Mouse (Mus musculus) liver, embryonic 12.5 days (tissue): ENCODE data around the gene Cpm. TPM values are rescaled to one million over a fixed set of nuclear protein-coding genes. Genes with fewer than 3 reads are reported as not detected.

Experiments used
- ATAC-seq: fragments of 200-750 bp; cut with Nextera tagmentation; 2 replicates; pipeline ENCODE4 v1.8.0; 2017; ENCODE audit warnings: moderate number of reproducible peaks, mild to moderate bottlenecking, moderate library complexity
- H3K27ac ChIP-seq: fragments of 300-500 bp; sonication (generic); 2 replicates; pipeline ENCODE4 v1.5.1; 2016; ENCODE audit warnings: mild to moderate bottlenecking
- H3K27me3 ChIP-seq: fragments of 300-500 bp; sonication (generic); replicated peaks from 2 replicates; pipeline ENCODE4 v1.6.1; 2016; ENCODE audit warnings: mild to moderate bottlenecking, moderate library complexity
- H3K36me3 ChIP-seq: fragments of 300-500 bp; sonication (generic); 2 replicates; pipeline ENCODE4 v1.6.1; 2016; ENCODE audit warnings: mild to moderate bottlenecking, moderate library complexity
- H3K4me1 ChIP-seq: fragments of 300-500 bp; sonication (generic); 2 replicates; pipeline ENCODE4 v1.6.1; 2016
- H3K4me2 ChIP-seq: fragments of 300-500 bp; sonication (generic); 2 replicates; pipeline ENCODE4 v1.6.1; 2016; ENCODE audit warnings: mild to moderate bottlenecking, moderate library complexity
- H3K4me3 ChIP-seq: fragments of 300-500 bp; sonication (generic); 2 replicates; pipeline ENCODE4 v1.5.1; 2016; ENCODE audit warnings: mild to moderate bottlenecking, moderate library complexity
- H3K9ac ChIP-seq: fragments of 300-500 bp; sonication (generic); 2 replicates; pipeline ENCODE4 v1.6.1; 2016; ENCODE audit warnings: mild to moderate bottlenecking, moderate library complexity
- H3K9me3 ChIP-seq: fragments of 300-500 bp; sonication (generic); replicated peaks from 2 replicates; pipeline ENCODE4 v1.6.1; 2016; ENCODE audit warnings: mild to moderate bottlenecking, moderate library complexity
- WGBS: fragments of 180-500 bp; shearing (Covaris S2); methylation state at CpG from one replicate; pipeline ENCODE4 v1.1.7; 2016; ENCODE audit not compliant: insufficient replicate concordance; 5-methylcytosine and 5-hydroxymethylcytosine counted together
- polyA plus RNA-seq: library from polyadenylated mRNA; unstranded; fragments of >200 nt; fragmentation: Nextera tagmentation; extraction: Ambion mirVana; gene quantifications from 2 replicates; pipeline ENCODE4 v1.2.1, GENCODE M21; 2016

Cpm gene
- polyA plus RNA-seq, 1 experiment from 2014 or later: 30.7 TPM

DNA sequence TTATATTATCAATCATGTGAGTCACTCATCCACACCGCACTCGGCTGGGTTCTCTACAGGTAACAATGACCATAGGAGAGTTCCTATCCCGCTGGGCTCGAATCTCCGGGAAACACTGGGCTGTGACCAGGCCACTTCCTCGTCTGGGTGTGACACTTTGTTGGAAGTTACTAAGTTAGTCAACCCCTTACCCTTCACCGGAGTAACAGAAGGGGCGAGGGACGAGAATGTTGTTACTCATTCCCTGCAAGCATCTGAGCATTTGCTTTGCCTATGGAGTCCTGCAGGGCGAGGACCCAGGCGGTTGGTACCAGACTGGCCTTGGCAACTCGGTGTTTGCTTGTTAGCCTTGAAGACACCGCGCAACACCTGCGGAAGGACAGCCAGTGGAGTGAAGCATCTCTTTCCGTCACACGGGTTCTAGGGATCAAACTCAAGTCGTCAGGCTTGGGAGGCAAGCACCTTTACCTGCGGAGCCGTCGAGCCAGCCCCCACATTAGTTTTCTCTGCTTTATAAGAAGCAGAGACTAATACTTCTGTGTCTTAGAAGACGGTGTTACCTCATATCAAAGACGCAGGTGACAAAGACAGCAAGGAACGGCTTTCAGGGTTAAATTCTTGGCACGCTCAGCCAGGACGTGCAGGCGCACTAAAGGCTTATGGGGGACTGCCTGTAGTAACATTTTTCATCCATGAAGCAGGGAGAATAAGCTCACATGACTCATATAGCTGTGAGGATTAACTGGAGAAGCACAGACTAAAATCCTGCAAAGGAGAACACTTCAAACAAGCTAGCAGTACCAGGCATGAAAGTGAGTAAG lies 10.0 kb upstream of the Cpm start:
- Histone ChIP-seq H3K4me1 (no peaks in the 10 kb centered on the region), H3K4me2 (no peak overlapping the region), H3K36me3 (no peaks in the 10 kb centered on the region), H3K4me3 (no peak overlapping the region), H3K27me3 (no peaks in the 10 kb centered on the region), H3K9ac (no peak overlapping the region), H3K9me3 (no peaks in the 10 kb centered on the region), H3K27ac (no peak overlapping the region)
- WGBS: 77% methylated on average over 27 of the region's 27 CpGs
- ATAC-seq: no peak

DNA sequence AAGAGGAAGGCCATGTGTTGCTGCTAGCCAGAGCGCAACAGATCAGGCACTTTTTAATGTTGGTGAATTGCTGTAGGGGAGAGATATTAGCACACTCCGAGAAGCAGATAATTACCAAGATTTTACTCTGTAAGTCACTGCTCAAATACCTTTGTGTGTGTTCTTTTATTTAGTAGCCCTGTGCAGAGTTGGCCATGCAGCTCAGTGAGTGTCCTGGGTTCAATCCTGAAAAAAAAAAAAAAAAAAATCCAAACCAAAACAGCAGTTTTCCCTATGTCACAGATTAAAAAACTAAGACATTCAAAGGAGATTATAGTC lies 9.5 kb upstream of the Cpm start:
- Histone ChIP-seq H3K9me3 (no peaks in the 10 kb centered on the region), H3K4me2 (no peak overlapping the region), H3K27ac (no peak overlapping the region), H3K4me1 (no peaks in the 10 kb centered on the region), H3K36me3 (no peaks in the 10 kb centered on the region), H3K9ac (no peak overlapping the region), H3K4me3 (no peak overlapping the region), H3K27me3 (no peaks in the 10 kb centered on the region)
- WGBS: 71% methylated on average over 2 of the region's 2 CpGs
- ATAC-seq: no peak

- no peak overlapping the region for H3K9ac ChIP-seq
- no peak overlapping the region for H3K4me3 ChIP-seq
- H3K4me1 ChIP-seq: no peaks in the 10 kb centered on the region
- H3K9me3 ChIP-seq: no peaks in the 10 kb centered on the region
- no peak overlapping the region for H3K27ac ChIP-seq
- H3K4me2 ChIP-seq: no peak overlapping the region
- 71% methylated on average over 4 of the region's 4 CpGs for WGBS
- no peak for ATAC-seq
- H3K36me3 ChIP-seq: no peaks in the 10 kb centered on the region
- H3K27me3 ChIP-seq: no peaks in the 10 kb centered on the region
Observed at GRCm38 (mm10) chr10:117620530-117620929, 8.8 kb upstream of the Cpm start.

GRCm38 (mm10) chr10:117620934-117621501 lies 8.3 kb upstream of the Cpm start:
- no peaks in the 10 kb centered on the region for H3K4me1 ChIP-seq
- no peaks in the 10 kb centered on the region for H3K27me3 ChIP-seq
- no peak for ATAC-seq
- H3K4me3 ChIP-seq: no peak overlapping the region
- H3K4me2 ChIP-seq: no peak overlapping the region
- H3K27ac ChIP-seq: no peak overlapping the region
- no peak overlapping the region for H3K9ac ChIP-seq
- H3K36me3 ChIP-seq: no peaks in the 10 kb centered on the region
- H3K9me3 ChIP-seq: no peaks in the 10 kb centered on the region
- WGBS: 71% methylated on average over 3 of the region's 3 CpGs

DNA sequence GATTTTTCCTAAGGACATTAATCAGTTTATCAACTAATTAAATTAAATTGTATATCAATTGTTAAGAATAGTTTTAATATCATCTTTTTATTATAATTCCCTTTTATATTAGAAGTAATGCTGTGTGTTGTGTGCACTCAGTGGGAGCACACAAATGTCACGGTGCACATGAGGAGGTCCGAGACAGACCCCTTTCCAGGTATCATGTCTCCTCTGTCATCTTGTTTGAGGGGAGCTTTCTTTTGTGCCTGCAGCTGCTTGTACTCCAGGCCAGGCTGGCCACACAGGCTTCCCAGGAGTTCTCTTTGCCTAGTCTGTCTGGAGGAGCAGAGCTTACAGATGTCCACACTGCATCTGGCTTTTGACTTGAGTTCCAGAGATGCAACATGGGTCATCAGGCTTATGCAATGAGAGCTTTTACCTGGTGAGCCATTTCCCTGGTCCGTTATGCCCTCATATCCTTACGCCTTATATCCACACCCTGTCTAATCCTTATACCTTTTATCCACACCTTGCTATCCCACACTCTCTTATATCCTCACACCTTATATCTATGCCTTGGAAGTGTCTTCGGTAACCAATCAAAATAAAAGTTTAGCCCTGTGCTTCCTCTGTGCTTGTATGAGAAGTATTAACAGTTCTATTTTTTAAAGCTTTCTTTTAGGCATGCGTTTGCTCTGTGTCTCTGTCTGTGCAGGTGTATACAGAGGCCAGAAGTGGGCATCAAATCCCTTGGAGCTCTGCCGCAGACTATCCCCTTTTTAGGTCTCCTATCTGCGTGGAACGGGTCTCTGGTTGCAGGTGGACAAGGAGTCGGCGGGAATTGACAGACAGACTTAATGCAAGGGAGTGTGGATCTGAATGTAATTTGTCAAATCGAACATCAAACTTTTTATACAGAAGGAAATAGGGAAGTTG lies 7.4 kb upstream of the Cpm start:
- H3K4me1 ChIP-seq: no peaks in the 10 kb centered on the region
- H3K4me2 ChIP-seq: no peak overlapping the region
- H3K27ac ChIP-seq: no peak overlapping the region
- no peak overlapping the region for H3K4me3 ChIP-seq
- no peak for ATAC-seq
- peaks cover 3% of the 10 kb centered on the region; the same call in 1 of the 2 replicates for H3K27me3 ChIP-seq
- no peaks in the 10 kb centered on the region for H3K9me3 ChIP-seq
- H3K36me3 ChIP-seq: no peaks in the 10 kb centered on the region
- WGBS: 76% methylated on average over 12 of the region's 12 CpGs
- H3K9ac ChIP-seq: no peak overlapping the region

DNA sequence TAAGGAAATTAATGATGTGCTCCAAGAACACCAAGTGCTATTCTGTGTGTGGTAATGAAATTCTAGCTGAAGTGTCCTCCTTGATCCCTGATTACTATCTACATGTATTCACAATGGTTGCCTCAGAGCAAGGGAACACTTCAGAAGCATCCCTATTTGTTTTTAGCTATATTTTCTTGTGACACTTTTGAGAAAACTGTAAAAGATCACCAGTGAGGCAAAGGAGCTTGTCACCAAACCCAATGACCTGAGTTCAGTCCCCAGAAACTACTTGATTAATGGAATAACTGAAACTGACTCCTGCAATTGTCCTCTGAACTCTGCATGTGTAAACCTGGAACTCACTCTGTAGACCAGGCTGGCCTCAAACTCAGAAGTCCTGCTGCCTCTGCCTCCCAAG lies 5.9 kb upstream of the Cpm start:
- peaks cover 17% of the 10 kb centered on the region for H3K27me3 ChIP-seq
- ATAC-seq: no peak
- no peak overlapping the region for H3K9ac ChIP-seq
- no peak overlapping the region for H3K4me2 ChIP-seq
- no peaks in the 10 kb centered on the region for H3K4me1 ChIP-seq
- no peaks in the 10 kb centered on the region for H3K9me3 ChIP-seq
- no peaks in the 10 kb centered on the region for H3K36me3 ChIP-seq
- H3K27ac ChIP-seq: no peak overlapping the region
- H3K4me3 ChIP-seq: no peak overlapping the region

- no peaks in the 10 kb centered on the region for H3K9me3 ChIP-seq
- ATAC-seq: no peak
Observed at GRCm38 (mm10) chr10:117624222-117624621, 5.1 kb upstream of the Cpm start.

DNA sequence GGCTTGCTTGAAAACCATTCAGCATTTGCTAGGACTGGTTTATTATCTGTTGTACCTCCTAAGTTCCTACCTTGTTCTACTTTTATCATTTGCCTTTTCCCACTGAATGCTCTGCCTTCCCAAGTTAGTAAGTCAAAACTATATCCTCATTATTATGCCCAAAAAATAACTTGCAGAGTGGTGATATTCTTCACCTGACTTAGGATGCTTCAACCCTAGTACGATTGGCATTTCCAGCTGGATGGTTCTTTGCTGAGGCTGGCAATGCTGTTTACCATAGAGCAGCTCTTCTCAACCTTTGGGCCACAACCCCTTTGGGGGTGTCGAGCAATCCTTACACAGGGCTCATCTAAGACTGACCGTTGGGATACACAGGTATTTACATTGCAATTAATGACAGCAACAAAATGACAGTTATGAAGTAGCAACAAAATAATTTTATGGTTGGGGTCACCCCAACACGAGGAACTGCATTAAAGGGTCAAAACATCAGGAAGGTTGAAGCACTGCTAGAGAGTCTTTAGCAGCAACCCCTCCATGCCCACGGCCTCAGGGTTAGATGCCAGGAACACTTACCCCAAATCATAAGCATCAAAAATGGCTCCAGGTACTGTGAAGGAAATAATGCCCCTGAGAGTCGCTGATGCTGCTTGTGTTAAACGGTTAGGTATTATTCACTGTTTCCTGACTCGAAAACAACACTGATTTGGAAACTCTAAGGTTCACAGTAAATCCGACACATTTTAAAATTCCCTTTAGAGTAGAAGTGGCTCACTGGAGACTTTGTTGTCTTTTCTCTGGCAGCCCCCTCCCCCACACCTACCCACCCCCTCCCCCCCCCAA lies 4.4 kb upstream of the Cpm start:
- peaks cover 33% of the 10 kb centered on the region for H3K27me3 ChIP-seq
- ATAC-seq: no peak
- H3K4me3 ChIP-seq: no peak overlapping the region
- peaks cover 12% of the 10 kb centered on the region for H3K4me1 ChIP-seq
- no peaks in the 10 kb centered on the region for H3K36me3 ChIP-seq
- WGBS: 60% methylated on average over 9 of the region's 9 CpGs
- H3K9me3 ChIP-seq: no peaks in the 10 kb centered on the region
- H3K4me2 ChIP-seq: no peak overlapping the region
- H3K27ac ChIP-seq: no peak overlapping the region
- no peak overlapping the region for H3K9ac ChIP-seq

More at GRCm38 (mm10) chr10:117624222-117624621, 5.1 kb upstream of the Cpm start:
- no peaks in the 10 kb centered on the region for H3K36me3 ChIP-seq
- H3K4me2 ChIP-seq: no peak overlapping the region
- no peak overlapping the region for H3K9ac ChIP-seq
- no peak overlapping the region for H3K4me3 ChIP-seq
- peaks cover 6% of the 10 kb centered on the region for H3K4me1 ChIP-seq
- peaks cover 26% of the 10 kb centered on the region for H3K27me3 ChIP-seq
- WGBS: 32% methylated on average over 3 of the region's 3 CpGs
- H3K27ac ChIP-seq: no peak overlapping the region

GRCm38 (mm10) chr10:117625500-117626296 lies 3.6 kb upstream of the Cpm start:
- H3K4me2 ChIP-seq: no peak overlapping the region
- no peak overlapping the region for H3K9ac ChIP-seq
- H3K4me1 ChIP-seq: peaks cover 13% of the 10 kb centered on the region
- 65% methylated on average over 8 of the region's 9 CpGs for WGBS
- ATAC-seq: no peak
- no peaks in the 10 kb centered on the region for H3K36me3 ChIP-seq
- H3K9me3 ChIP-seq: no peaks in the 10 kb centered on the region
- peaks cover 41% of the 10 kb centered on the region for H3K27me3 ChIP-seq
- no peak overlapping the region for H3K4me3 ChIP-seq
- no peak overlapping the region for H3K27ac ChIP-seq

DNA sequence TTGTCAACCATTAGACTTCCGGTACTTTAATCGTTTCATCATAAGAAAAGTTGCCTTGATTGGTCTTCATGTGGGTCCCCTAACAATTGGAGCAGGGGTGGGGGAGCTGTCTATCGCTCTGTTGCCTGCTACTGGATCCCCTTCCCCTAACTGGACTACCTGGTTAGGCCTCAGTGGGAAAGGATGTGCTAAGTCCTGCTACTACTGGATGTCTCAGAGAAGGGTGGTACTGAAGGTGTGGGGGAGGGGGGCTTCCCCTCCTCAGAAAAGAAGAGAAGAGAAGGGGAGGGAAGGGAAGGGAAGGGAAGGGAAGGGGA lies 3.0 kb upstream of the Cpm start:
- H3K27ac ChIP-seq: no peak overlapping the region
- peaks cover 46% of the 10 kb centered on the region for H3K27me3 ChIP-seq
- 74% methylated on average over 3 of the region's 3 CpGs for WGBS

More for the DNA sequence above, 3.0 kb upstream of the Cpm start:
- no peaks in the 10 kb centered on the region for H3K9me3 ChIP-seq
- peaks cover 13% of the 10 kb centered on the region for H3K4me1 ChIP-seq
- no peak overlapping the region for H3K9ac ChIP-seq
- no peak overlapping the region for H3K4me3 ChIP-seq
- H3K4me2 ChIP-seq: no peak overlapping the region
- H3K36me3 ChIP-seq: no peaks in the 10 kb centered on the region
- ATAC-seq: no peak
